Mouse (Mus musculus) spleen, postnatal 10 days (tissue): Measurements from ENCODE around the gene Pde1a.

Source experiments
- DNase-seq, 2 experiments: peaks; one replicate each; pipeline ENCODE4 v3.0.0; 2021 to 2022; ENCODE audit warnings: low spot score in 2 of 2

Gene Pde1a

GRCm38 (mm10) chr2:80046751-80047513, 82.3 kb downstream of the Pde1a start:
- no peak for DNase-seq

DNA sequence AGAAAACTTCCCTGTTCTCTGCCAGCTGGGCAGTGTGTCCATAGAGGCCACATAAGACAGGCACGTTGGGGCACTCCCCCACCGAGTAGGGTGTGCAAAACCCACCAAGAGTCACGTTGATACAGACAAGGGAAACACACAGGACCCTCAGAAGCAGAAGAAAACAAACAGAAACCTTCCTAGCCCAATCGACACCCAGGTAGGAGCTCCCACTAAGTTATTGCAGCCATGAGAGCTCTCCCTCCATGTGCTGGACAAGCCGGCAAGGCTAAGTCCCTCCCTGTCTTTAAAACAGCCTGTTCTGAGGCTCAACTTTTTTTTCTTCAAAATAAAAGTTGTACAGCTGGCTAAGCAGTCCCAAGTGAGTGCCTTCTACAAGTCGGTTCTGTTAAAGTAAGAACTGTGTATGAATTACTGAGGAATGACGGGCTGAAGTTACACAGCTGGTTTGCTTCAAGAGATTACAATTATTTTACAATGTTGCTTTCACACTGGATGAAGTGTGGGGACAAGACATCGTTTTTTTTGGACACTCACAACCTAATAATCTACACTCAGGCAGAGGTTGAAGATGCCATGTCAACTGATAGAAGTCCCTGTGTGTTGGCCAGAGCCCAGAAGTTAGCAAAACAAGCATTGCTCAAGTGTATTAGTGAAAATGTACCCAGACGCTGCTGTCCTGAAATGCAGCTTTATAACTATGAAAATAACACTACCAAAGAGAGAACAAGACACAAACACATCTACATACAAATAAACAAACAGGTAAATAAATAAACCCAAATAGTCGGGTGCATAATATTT, 90.4 kb downstream of the Pde1a start:
- DNase-seq: no peak

DNA sequence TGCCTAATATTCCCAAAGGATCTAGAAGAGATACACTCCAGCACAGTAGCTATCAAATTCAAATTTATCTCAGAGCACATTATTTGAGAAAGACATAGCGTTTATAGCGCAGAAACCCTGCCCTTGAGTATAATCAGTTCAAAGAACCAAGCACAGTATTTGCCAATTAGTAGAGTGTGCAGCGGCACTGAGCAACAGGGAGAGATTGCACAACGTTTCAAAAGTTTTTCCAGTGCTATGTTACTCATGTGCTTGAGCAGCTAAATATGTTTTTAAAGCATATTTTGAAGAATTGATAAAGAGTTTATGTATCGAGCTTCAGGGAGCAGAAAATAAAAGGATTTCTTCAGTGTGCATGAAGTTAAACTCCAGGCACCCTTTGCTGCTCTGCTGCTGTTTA, 91.3 kb downstream of the Pde1a start:
- DNase-seq: no peak

DNA sequence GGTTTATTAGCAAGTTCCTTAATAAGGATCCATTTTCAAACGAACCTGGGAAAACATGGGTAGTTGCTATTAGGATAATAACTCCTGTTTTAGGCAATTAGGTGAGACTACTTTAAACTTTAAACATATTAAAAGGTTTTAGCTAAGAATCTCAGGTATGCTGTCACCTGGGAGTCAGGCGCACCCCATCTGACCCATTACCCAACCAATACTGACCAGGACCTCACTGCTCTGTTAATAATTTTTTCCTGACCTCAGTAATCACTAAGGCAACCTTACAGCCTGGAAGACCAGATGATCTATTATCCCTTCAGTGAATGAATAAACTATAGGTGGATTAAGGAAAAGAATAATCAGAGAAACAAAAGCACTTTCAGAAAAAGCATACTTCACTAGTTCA, 100.2 kb downstream of the Pde1a start:
- DNase-seq: no peak

DNA sequence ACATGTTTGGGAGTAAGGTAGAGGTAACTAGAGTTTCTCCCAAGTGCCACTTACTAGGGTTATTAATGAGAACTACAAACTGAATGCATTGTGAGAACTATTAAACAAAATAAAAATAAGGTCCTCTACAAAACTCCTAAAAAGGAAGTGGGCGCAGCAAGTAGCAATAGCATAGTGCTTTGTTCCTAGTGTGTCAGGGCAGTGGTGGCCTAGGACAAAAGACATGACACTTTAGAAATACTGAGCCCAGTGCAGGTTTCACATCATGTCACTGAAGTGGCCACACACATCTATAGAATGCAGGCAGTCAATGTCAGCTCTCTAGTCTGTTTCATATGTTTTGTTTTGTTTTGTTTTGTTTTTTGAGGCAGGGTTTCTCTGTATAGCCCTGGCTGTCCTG, 103.2 kb downstream of the Pde1a start:
- no peak for DNase-seq

DNA sequence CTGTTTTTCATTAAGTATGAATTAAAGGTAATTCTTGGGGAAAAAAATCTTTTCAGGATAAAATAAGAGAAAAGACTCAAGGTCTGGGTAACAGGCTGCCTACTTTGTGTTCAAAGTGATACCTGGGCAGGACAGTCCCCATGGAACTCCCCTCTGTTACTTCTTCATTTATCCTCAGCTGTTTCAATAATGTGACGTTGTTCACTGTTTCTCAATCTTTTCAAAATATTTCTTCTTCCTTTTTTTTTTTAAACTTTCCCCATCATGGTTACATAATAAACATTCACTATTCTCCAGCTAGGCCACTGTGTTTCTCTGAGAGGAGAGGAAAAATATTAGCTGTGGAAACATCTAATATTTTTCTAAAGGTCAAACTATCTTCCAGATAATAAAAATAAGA, 103.7 kb downstream of the Pde1a start:
- no peak for DNase-seq

- no peak for DNase-seq
These were observed 104.2 kb downstream of the Pde1a start for GRCm38 (mm10) chr2:80025038-80025437.

GRCm38 (mm10) chr2:80014161-80014560, 115.1 kb downstream of the Pde1a start:
- no peak for DNase-seq

DNA sequence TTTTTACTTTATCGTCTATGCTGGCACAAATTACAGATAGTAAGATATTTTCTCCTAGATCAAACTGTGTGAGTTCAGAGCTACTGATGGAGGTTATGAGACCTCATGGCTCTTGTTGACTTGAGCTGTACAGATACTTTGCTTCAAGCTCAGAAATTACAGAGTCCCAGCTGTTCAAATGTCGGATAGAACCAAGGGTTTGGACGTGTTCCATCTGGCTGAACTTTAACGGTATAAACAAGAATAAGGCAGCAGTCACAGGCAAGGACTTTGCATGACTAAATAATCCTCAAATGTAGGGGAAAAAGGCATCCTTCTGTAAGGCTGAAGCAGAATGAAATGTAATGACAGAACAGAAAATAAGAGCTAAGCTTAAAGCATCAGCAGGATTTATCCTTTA, 116.2 kb downstream of the Pde1a start:
- no peak for DNase-seq

- no peak for DNase-seq
These were observed 130.1 kb downstream of the Pde1a start for GRCm38 (mm10) chr2:79999168-79999567.

GRCm38 (mm10) chr2:79998460-79998859, 130.8 kb downstream of the Pde1a start:
- DNase-seq: no peak

- DNase-seq: no peak
These were observed 137.6 kb downstream of the Pde1a start for GRCm38 (mm10) chr2:79991642-79992041.

DNA sequence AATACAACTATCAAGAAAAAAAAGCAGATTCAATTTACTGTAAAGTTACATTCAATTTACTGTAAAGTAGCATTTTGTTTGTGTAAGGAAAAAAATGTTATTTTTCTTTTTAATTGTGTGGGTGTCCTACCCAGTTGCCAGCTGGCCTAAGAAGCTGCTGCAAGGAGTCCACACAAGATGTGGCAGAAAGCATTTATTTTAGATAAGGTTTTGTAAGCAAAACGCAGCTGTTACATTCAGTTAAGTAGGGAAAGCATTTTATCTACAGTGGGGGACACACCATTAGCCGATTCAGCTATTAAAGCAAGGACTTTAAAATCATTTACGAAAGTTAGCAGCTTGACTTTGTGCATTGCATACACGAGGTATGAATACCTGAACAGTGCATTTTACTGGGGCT, 145.5 kb downstream of the Pde1a start:
- DNase-seq: no peak

DNA sequence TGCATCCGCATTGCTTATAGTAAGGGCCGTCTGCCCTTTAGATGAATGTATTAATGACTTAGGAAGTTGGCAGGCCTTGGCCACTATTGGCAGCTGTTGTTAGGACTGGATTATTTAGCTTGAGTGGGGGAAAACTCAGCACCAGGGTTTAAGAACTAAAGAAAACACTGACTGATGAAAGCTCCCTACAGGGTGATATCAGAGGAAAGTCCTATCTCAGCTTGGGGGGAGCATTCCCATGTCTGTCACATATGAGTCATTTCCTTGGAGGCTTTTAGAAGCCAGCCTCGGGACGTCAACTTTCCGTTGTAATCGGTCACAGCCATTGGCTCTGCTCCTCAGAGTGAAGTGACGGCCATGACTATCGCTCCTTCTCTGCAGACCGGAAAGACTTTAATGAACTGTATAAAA, 146.0 kb downstream of the Pde1a start:
- DNase-seq: no peak

- DNase-seq: no peak
These were observed 147.5 kb downstream of the Pde1a start for GRCm38 (mm10) chr2:79981781-79982180.

DNA sequence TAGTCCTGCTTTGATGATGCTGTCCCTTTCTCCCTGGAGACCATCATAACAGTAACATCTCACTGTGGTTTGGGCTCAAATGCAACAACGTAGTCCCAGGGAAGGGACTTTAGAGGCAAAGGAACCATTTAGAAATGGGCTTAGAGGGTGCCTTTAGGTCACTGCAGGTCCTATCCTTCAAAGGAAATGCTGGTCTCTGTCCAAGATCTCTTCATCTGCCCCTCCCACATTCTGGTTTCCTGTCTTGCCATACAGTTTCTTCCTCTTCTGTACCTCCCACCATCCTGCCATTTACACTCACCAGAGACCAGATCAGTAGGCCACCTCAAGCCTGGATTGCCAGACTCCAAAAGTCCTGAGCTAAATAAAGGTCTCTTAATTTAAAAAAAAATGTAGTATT, 150.3 kb downstream of the Pde1a start:
- no peak for DNase-seq

DNA sequence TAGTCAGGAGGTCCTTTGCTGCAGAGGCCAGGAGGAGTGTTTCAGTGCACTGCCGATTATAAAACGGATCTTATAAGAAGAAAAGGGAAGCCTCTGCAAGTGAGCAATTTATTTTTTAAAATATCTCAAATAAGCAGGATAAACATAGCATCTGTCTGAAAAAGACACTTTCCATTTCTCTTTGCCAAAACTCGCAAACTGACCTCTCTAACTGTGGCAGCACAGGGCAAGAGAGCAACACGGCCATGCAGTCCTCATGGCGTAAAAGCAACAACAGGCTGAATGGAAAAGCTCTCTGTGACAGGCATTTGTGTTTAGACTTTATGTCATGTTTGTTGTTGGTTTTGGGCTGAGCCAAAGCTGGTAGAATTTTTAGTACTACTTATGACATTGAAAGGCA, 152.0 kb downstream of the Pde1a start:
- DNase-seq: no peak

DNA sequence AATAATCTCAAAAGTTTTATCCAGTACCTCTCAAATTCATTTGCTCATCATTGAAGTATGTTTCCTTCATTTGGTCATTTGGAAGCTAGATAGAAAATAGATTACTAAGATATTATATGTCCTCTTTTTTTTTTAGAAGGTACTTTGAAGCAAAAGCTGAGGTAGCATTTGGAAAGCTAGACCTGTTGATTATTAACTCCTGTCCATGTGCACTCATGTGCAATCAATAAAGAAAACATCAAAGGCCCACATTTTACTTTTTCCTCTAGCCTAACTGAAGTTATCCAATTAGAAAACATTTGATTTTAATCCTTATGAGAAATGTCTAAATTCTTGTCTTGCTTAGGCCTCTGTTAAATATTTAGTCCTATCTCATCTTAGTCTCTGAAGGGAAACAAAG, 153.3 kb downstream of the Pde1a start:
- no peak for DNase-seq

- DNase-seq: no peak
These were observed 157.0 kb downstream of the Pde1a start for GRCm38 (mm10) chr2:79972271-79972670.

DNA sequence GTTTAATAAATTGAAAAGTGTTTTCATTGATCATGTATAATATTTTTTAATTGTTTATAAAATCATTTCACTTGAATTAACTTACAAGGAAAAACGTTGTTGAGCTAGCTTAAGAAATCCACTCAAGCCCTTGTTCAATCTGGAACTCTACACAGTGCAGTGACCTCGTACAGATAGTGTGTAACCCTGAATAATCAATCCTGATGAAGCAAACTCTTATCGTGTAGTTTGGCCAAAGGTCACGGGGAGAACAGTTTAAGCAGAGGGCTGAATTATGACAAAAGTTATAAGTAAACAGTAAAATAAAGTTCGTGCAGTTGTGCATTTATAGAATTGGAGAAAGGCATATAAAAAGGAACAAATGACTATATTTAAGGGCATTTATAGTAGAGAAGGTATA, 159.7 kb downstream of the Pde1a start:
- no peak for DNase-seq

DNA sequence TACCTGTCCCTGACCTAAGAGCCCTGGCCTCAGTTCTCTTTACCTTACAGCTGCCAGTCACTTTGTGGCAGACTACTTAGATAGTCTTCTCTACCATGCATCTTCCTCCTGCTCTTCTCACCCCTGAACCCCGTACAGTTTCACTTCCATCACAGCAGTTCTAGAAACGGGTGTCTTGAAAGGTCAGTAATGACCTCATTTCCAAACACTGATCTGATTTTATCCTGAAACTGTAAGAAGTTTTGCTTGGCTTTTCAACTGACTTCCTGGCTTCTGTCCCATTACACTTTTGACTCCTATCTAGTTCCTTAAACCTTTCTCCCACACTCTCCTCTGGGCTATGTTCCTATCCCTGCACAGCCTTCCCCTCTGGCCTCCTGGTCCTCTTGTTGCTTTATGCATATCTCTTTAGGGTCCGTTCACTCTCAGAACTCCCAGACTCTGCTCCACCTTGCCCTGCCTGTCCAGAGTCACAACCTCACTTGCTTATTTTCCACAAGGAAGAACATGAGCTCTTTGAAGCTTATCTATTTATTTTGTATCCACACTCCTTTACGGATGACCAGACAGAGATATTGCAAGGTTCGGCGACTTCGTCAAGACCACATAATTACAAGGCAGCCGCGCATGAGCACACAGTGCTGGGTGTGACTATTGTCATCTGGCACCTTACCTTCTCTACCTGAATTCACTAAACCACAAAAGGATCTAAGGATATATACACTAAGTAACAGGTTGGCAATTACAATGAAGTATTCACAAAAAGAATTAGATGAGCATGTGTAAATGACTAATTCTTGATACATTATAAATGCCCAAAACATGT, 162.4 kb downstream of the Pde1a start:
- DNase-seq: no peak

- DNase-seq: no peak
These were observed 163.2 kb downstream of the Pde1a start for GRCm38 (mm10) chr2:79966086-79966485.
